Mouse (Mus musculus): ENCODE results near the gene Tmed1.
"Not testable (repeated sequence)": the region's sequence is repeated elsewhere in the genome, so short reads cannot be mapped to it uniquely, and the experiment has no call there.

Gene Tmed1

GRCm38 (mm10) chr9:21464565-21464928, 45.5 kb downstream of the Tmed1 start:
- not testable (repeated sequence) for DNase-seq

- no peak for DNase-seq
These were observed 46.1 kb downstream of the Tmed1 start for GRCm38 (mm10) chr9:21463766-21464564.

- DNase-seq = no peak
These were observed 46.9 kb downstream of the Tmed1 start for GRCm38 (mm10) chr9:21463138-21463590.

GRCm38 (mm10) chr9:21460400-21460940, 49.6 kb downstream of the Tmed1 start:
- DNase-seq = no peak

GRCm38 (mm10) chr9:21458821-21459220, 51.2 kb downstream of the Tmed1 start:
- no peak for DNase-seq
